In genomic region chr16:8829564-8830359, GRCm38 (mm10) we compare ENCODE assay signal across 8 mouse cellular contexts. TPM values are rescaled to one million over a fixed set of nuclear protein-coding genes. Genes with fewer than 3 reads are reported as not detected.
A peak's percentile ranks its signal among the peaks of the same experiment; 100 is the strongest.
DNase-seq lines count a peak whose midpoint lies in the region; ATAC-seq lines count a peak whose summit lies in the region.

Gene 1810013L24Rik (plus strand): TSS chr16:8830100.

- H3K27ac ChIP-seq in intestine, embryonic 14.5 days (ENCODE audit: low read depth): peak within 1 kb of the TSS; percentile 92

- DNase-seq in adrenal gland, adult 18-20 months (ENCODE audit: low spot score in 2 of 2): peak; percentile 92 to 94
- DNase-seq in embryo, embryonic 11 days: peak; percentile 99
- peak; percentile 99 for DNase-seq in gastrocnemius, postnatal 25 days
- DNase-seq in intestine, embryonic 14.5 days (ENCODE audit: low spot score): peak; percentile 93
- DNase-seq in left cerebral cortex, postnatal 14 days (ENCODE audit: low spot score in 2 of 2): peak; percentile 98 to 99
- DNase-seq in mesoderm, embryonic 11.5 days (ENCODE audit: low read depth, low spot score): peak; percentile 99
- DNase-seq in right cerebral cortex, postnatal 36 days (ENCODE audit: low spot score in 2 of 2): peak; percentile 98
- DNase-seq in yolk sac, embryonic 10.5 days (ENCODE audit: low spot score): peak; percentile 99

- H3K4me1 ChIP-seq in intestine, embryonic 14.5 days (replicated peaks; ENCODE audit: control insufficient read depth, insufficient read depth, low read length): peaks cover 22% of the 10 kb centered on the region

- H3K36me3 ChIP-seq in intestine, embryonic 14.5 days (ENCODE audit: control insufficient read depth, insufficient read depth, low read length): peaks cover 32% of the 10 kb centered on the region

- intact Hi-C loops in left cerebral cortex, postnatal 14 days (cut with DNase I): loop anchor here (2.0 kb wide), 1 partner anchor 93 kb away; no protein-coding TSS in a partner anchor

- no peaks in the 10 kb centered on the region for H3K9me3 ChIP-seq in intestine, embryonic 14.5 days (ENCODE audit: control insufficient read depth, low read length)

- H3K4me3 ChIP-seq in intestine, embryonic 14.5 days (ENCODE audit: low read depth, low read length): peak within 1 kb of the TSS; percentile 86

- H3K4me2 ChIP-seq in intestine, embryonic 14.5 days (ENCODE audit: low read length): peak within 1 kb of the TSS; percentile 85

- peak; percentile 95 for ATAC-seq in intestine, embryonic 14.5 days (replicated peaks; ENCODE audit: low FRiP score, low TSS enrichment, low read depth)

- H3K9ac ChIP-seq in intestine, embryonic 14.5 days (ENCODE audit: low read length): peak within 1 kb of the TSS; percentile 94

- under 1% methylated on average over 68 of the region's 80 CpGs for WGBS in intestine, embryonic 14.5 days

- no peaks in the 10 kb centered on the region for H3K27me3 ChIP-seq in intestine, embryonic 14.5 days (replicated peaks; ENCODE audit: control insufficient read depth, insufficient read depth, low read length)

RNA-seq across cellular contexts. Expression of gene 1810013L24Rik, which starts in this region (rescaled TPM):
- total RNA-seq in adrenal gland, adult 18-20 months (2021): 10 to 100 TPM; 81.9 to 86.4 TPM
- 10 to 100 TPM; 67.4 to 73.8 TPM for total RNA-seq in gastrocnemius, postnatal 25 days (2021)
- polyA plus RNA-seq in intestine, embryonic 14.5 days (2014; fragmentation: Nextera tagmentation; extraction: Ambion mirVana): 14.0 and 14.3 TPM in 2 replicates
- 100 to 1,000 TPM; 110 to 118 TPM for total RNA-seq in left cerebral cortex, postnatal 14 days (2021)

Comparison
In these comparisons a context has a peak if more than half of its experiments do, and no peak if none do; other contexts are left out.
1. Peak in every context shown above with its lines: DNase-seq, ATAC-seq, H3K4me3 ChIP-seq and H3K27ac ChIP-seq.